Mouse (Mus musculus) cerebellum, adult 9-10 months (tissue): ENCODE measurements around the gene Clcf1.

ENCODE experiments used
- DNase-seq: peaks from one replicate; pipeline ENCODE4 v3.0.0; 2022

The Clcf1 gene

GRCm38 (mm10) chr19:4257216-4257896 lies 43.3 kb downstream of the Clcf1 start:
- DNase-seq = peak; percentile 95

DNA sequence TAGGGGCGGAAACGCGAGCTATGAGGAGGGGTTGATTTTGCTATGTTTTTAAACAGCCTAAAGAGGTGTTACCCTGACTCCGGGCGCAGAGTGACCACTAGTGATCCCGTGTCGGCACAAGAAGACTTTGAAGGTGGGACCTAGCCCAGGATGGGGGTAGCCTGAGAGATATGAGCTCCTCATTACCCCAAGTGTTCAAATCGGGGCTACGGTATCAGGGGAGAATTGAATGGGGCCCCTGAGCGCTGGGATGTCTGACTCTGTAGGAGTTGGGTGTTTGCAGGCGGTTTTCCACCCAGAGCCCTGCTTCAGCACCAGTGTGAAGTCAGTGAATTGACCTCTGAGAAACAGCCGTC lies 43.8 kb downstream of the Clcf1 start:
- DNase-seq = no peak

DNA sequence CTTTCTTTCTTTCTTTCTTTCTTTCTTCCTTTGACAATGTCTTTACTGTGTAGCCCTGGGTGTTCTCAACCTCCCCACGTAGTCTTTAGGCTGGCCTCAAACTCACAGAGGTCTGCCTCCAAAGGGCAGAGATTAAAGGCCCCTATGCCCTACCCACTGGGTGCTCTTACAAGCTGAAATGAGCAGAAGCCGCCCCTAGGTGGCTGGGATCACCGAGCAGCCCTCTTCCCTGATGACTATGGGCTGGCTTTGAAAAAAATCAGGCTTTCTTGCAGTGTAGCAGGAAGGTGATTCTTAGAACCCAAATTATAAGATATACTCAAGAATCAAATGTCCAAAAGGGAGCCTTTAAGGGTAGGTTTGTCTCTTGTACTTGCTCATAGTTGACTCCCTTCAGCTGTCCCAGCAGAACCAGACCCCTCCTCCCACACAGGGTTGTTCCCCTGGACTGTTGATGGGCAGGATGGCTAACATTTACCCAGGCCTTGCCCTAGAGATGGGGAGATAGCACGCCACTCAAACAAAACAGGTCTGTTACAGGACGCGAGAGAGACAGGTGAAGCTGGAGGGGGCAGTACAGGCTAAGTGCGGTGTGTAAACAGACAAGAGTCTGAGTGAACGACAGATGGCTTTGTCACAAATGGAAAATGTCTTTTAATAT lies 47.1 kb downstream of the Clcf1 start:
- peak; percentile 24 for DNase-seq

DNA sequence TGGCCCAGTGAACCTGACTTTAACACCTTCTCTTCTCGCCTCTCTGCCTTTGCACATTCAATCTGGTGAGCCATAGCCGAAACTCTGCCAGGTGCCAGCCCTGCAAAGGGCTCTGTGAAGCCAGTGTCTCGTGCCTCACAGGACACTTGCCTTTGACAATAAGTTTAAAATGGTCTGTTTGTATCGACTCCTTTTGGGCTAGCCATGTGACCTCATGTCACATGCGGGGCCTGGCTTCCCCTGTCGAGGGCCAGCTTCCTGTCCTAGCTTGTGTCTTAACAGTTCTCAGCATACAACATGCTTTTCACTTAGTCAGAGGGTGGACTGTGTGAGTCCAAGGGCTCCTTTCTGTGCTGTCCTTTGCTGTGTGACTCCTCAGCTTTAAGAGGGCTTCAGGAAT lies 48.7 kb downstream of the Clcf1 start:
- DNase-seq = no peak

DNA sequence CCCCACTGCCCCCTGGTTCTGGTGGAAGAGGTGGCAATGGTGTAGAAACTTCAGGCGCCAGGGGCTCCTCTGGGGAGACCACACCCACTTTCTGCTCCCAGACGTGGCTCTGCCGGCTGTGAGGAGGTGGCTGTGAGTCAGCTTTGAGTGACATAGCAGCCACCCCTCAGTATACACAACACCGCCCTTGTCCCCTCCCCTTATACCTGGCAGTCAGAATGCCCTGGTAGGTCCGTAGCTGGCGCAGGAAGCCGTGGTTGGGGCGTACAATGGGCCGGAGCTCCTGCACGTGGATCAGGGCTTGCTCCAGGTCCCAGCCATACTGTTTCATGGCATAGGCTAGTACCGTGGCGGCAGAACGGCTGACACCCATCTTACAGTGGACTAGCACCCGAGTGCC lies 49.7 kb downstream of the Clcf1 start:
- DNase-seq = no peak

DNA sequence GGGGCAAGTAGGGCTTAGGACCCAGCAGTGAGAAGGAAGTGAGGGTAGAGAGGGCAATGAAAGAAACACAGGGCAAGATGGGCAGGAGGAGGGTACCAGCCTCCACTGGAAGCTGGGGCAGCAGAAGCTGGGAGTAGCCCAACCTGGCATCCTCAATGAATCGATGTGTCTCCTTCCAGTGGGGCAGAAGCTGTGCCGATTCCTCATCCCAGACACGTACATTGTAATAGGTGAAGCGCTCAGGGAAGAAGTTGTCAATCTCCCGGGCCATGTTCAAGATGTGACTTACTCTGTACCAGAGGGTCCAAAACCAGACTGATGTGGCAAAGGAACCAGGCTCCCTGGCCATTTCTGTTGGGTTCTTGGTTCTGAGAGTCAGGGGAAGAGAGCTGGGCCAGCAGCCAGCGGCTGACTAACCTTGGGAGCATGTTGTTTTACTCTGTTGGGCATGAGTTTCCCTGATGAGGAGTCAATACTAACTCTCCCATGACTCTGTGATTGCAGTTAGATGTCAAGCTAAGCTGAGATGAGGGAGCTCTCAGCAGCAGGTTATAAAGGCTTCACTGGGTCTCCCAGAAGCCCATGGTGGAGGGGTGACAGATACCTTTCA lies 50.2 kb downstream of the Clcf1 start:
- DNase-seq = no peak

DNA sequence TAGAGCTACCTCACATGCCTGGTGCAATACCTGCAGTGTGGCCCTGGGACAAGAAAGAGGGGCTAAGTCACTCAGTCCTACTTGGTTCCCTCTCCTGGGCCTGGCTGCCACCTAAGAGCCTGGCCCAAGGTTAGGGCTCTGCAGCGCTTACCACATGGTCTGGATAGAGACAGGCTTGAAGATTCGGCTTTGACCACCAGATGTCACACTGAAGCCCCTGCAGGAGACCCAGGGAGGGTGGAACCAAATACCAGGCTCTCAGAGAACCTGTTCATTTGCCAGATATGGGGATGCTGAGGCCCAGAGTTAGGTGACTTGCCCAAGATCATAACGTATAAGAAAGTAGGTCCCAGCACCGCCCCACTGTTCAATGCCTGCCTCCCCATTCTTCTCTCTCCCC lies 51.9 kb downstream of the Clcf1 start:
- DNase-seq = peak; percentile 24

- DNase-seq = peak; percentile 84
These were observed 54.7 kb downstream of the Clcf1 start, which contains the start of gene Ssh3 for GRCm38 (mm10) chr19:4268566-4269361. Ssh3 (minus strand) TSS chr19:4269180.

DNA sequence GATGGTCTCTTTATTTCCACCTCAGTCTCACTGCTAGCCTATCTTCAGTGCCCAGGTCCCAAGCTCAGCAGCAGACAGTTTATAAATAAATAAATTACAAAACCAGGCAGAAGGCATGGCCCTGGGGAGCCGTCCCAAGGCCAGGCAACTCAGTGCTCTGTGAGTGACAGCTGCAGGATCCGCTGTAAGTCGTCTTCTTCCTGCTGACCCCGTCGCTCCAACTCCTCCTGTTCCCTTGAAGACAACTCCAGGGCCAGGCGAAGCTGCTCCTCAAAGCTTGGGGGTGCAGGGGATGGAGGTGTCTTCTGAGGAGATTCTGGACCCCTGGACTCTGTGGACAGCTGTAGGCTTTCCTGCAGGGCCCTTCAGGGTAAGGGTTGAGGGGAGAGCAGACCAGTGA lies 56.1 kb downstream of the Clcf1 start:
- no peak for DNase-seq

- DNase-seq = no peak
These were observed 56.9 kb downstream of the Clcf1 start for GRCm38 (mm10) chr19:4270972-4271371.
